Mouse (Mus musculus) MEL (cell line): ENCODE measurements at regions not wholly inside any gene's neighbourhood (a gene's known extent, or its start where the extent isn't known, plus 50 kb on each side); places are given as distances from the start of the nearest gene placed in this dataset.

Experiments
- DNase-seq: peaks from one replicate; pipeline ENCODE4 v3.0.0; 2011; ENCODE audit warnings: low read depth, low spot score
- H3K27ac ChIP-seq: 2 replicates; pipeline ENCODE4 v1.5.1; 2012; ENCODE audit warnings: low read depth, mild to moderate bottlenecking, control low read depth, low read length, moderate library complexity; ENCODE audit not compliant: control insufficient read depth
- H3K27me3 ChIP-seq, 2 experiments: fragments of 150-350 bp in 1 of 2; sonication (generic) in 1 of 2; 2 replicates each; pipeline ENCODE4 v1.6.1; 2012; ENCODE audit warnings: low read length in 2 of 2, mild to moderate bottlenecking in 2 of 2, improper control_type of control experiment in 1 of 2, moderate library complexity in 1 of 2; ENCODE audit not compliant: insufficient read depth in 2 of 2, control insufficient read depth in 1 of 2
- H3K36me3 ChIP-seq, 2 experiments: 2 replicates each; pipeline ENCODE4 v1.6.1; 2012 to 2014; ENCODE audit warnings: low read length in 2 of 2, improper control_type of control experiment in 1 of 2, inconsistent platforms in 1 of 2, mild to moderate bottlenecking in 1 of 2; ENCODE audit not compliant: insufficient read depth in 2 of 2, control insufficient read depth in 1 of 2
- H3K4me1 ChIP-seq, 2 experiments: fragments of 150-350 bp in 1 of 2; sonication (generic) in 1 of 2; 2 replicates each; pipeline ENCODE4 v1.6.1; 2012; ENCODE audit warnings: low read length in 2 of 2, improper control_type of control experiment in 1 of 2, mild to moderate bottlenecking in 1 of 2; ENCODE audit not compliant: insufficient read depth in 2 of 2, control insufficient read depth in 1 of 2
- H3K4me3 ChIP-seq, 2 experiments: fragments of 150-350 bp in 1 of 2; sonication (generic) in 1 of 2; 2 replicates each; pipeline ENCODE4 v1.5.1; 2012; ENCODE audit warnings: low read depth in 2 of 2, low read length in 2 of 2, mild to moderate bottlenecking in 2 of 2, moderate library complexity in 2 of 2, control low read depth in 1 of 2, improper control_type of control experiment in 1 of 2; ENCODE audit not compliant: control insufficient read depth in 1 of 2, insufficient read depth in 1 of 2
- H3K79me2 ChIP-seq: 2 replicates; pipeline ENCODE4 v1.6.1; 2012; ENCODE audit warnings: mild to moderate bottlenecking, low read length, moderate library complexity; ENCODE audit not compliant: control insufficient read depth, poor library complexity, insufficient read depth
- H3K9ac ChIP-seq: 2 replicates; pipeline ENCODE4 v1.6.1; 2012; ENCODE audit warnings: low read depth, mild to moderate bottlenecking, control low read depth, low read length, moderate library complexity; ENCODE audit not compliant: control insufficient read depth, poor library complexity, severe bottlenecking
- H3K9me3 ChIP-seq: fragments of 150-350 bp; sonication (generic); replicated peaks from 2 replicates; pipeline ENCODE4 v1.6.1; 2012; ENCODE audit warnings: mild to moderate bottlenecking, low read length, improper control_type of control experiment, moderate library complexity; ENCODE audit not compliant: insufficient read depth
- CHD2 ChIP-seq: IDR thresholded peaks from 2 replicates; pipeline ENCODE4 v1.6.1; 2011; ENCODE audit warnings: low read length, improper control_type of control experiment
- CTCF ChIP-seq, 3 experiments: IDR thresholded peaks in 2 of 3; conservative IDR thresholded peaks in 1 of 3; 2 replicates each; pipeline ENCODE4 v1.5.1; 2011 to 2012; ENCODE audit warnings: low read length in 3 of 3, low read depth in 2 of 3, mild to moderate bottlenecking in 2 of 3, improper control_type of control experiment in 1 of 3, inconsistent platforms in 1 of 3, mixed read lengths in 1 of 3, moderate library complexity in 1 of 3; ENCODE audit not compliant: control insufficient read depth in 1 of 3, insufficient read depth in 1 of 3, poor library complexity in 1 of 3, severe bottlenecking in 1 of 3
- E2F4 ChIP-seq: IDR thresholded peaks from 2 replicates; pipeline ENCODE4 v1.6.1; 2011; ENCODE audit warnings: low read depth, low read length, improper control_type of control experiment, borderline replicate concordance
- ETS1 ChIP-seq: IDR thresholded peaks from 2 replicates; pipeline ENCODE4 v1.6.1; 2012; ENCODE audit warnings: low read depth, mild to moderate bottlenecking, inconsistent platforms, low read length, improper control_type of control experiment, moderate library complexity
- GABPA ChIP-seq: IDR thresholded peaks from 2 replicates; pipeline ENCODE4 v1.6.1; 2012; ENCODE audit warnings: low read depth, mild to moderate bottlenecking, inconsistent platforms, low read length, improper control_type of control experiment, moderate library complexity
- HCFC1 ChIP-seq: IDR thresholded peaks from 2 replicates; pipeline ENCODE4 v1.6.1; 2012; ENCODE audit warnings: low read depth, mild to moderate bottlenecking, inconsistent platforms, low read length, improper control_type of control experiment, moderate library complexity
- MAX ChIP-seq: IDR thresholded peaks from 2 replicates; pipeline ENCODE4 v1.6.1; 2011; ENCODE audit warnings: low read length, improper control_type of control experiment
- MAZ ChIP-seq: IDR thresholded peaks from 2 replicates; pipeline ENCODE4 v1.6.1; 2012; ENCODE audit warnings: low read depth, mild to moderate bottlenecking, inconsistent platforms, low read length, improper control_type of control experiment
- MEF2A ChIP-seq: IDR thresholded peaks from 2 replicates; pipeline ENCODE4 v1.6.1; 2014; ENCODE audit warnings: low read depth, mild to moderate bottlenecking, inconsistent platforms, low read length, improper control_type of control experiment; ENCODE audit not compliant: poor library complexity, insufficient replicate concordance, severe bottlenecking; ENCODE audit errors: extremely low read depth
- POLR2A ChIP-seq, 2 experiments: IDR thresholded peaks; 2 replicates each; pipeline ENCODE4 v1.6.1; 2011 to 2012; ENCODE audit warnings: low read length in 2 of 2, mild to moderate bottlenecking in 2 of 2, control low read depth in 1 of 2, improper control_type of control experiment in 1 of 2, low read depth in 1 of 2, moderate library complexity in 1 of 2; ENCODE audit not compliant: control insufficient read depth in 1 of 2, insufficient read depth in 1 of 2, poor library complexity in 1 of 2
- POLR2AphosphoS2 ChIP-seq: IDR thresholded peaks from 2 replicates; pipeline ENCODE4 v1.6.1; 2011; ENCODE audit warnings: low read length, improper control_type of control experiment
- RCOR1 ChIP-seq: IDR thresholded peaks from 2 replicates; pipeline ENCODE4 v1.6.1; 2012; ENCODE audit warnings: low read depth, mild to moderate bottlenecking, inconsistent platforms, low read length, improper control_type of control experiment
- SIN3A ChIP-seq: IDR thresholded peaks from 2 replicates; pipeline ENCODE4 v1.6.1; 2012; ENCODE audit warnings: low read length, improper control_type of control experiment, inconsistent platforms
- SMC3 ChIP-seq: IDR thresholded peaks from 2 replicates; pipeline ENCODE4 v1.6.1; 2011; ENCODE audit warnings: low read depth, low read length, improper control_type of control experiment
- TBP ChIP-seq: IDR thresholded peaks from 2 replicates; pipeline ENCODE4 v1.8.0; 2011; ENCODE audit warnings: low read depth, low read length, improper control_type of control experiment
- TCF12 ChIP-seq: IDR thresholded peaks from 2 replicates; pipeline ENCODE4 v1.6.1; 2014; ENCODE audit warnings: low read depth, mild to moderate bottlenecking, inconsistent platforms, low read length, improper control_type of control experiment, moderate library complexity
- UBTF ChIP-seq: IDR thresholded peaks from 2 replicates; pipeline ENCODE4 v1.6.1; 2012; ENCODE audit warnings: low read depth, mild to moderate bottlenecking, inconsistent platforms, low read length, improper control_type of control experiment, moderate library complexity, borderline replicate concordance; ENCODE audit not compliant: insufficient read depth
- USF2 ChIP-seq, 2 experiments: IDR thresholded peaks; 2 replicates each; pipeline ENCODE4 v1.6.1; 2011 to 2012; ENCODE audit warnings: improper control_type of control experiment in 2 of 2, low read length in 2 of 2, borderline replicate concordance in 1 of 2, inconsistent platforms in 1 of 2, low read depth in 1 of 2, mild to moderate bottlenecking in 1 of 2; ENCODE audit not compliant: insufficient read depth in 1 of 2
- ZC3H11A ChIP-seq: IDR thresholded peaks from 2 replicates; pipeline ENCODE4 v1.6.1; 2012; ENCODE audit warnings: low read depth, mild to moderate bottlenecking, inconsistent platforms, low read length, improper control_type of control experiment
- ZNF384 ChIP-seq: IDR thresholded peaks from 2 replicates; pipeline ENCODE4 v1.6.1; 2012; ENCODE audit warnings: low read depth, mild to moderate bottlenecking, inconsistent platforms, low read length, improper control_type of control experiment

GRCm38 (mm10) chr12:10878791-10879190, 272.1 kb downstream of the Kcns3 start:
- Histone ChIP-seq H3K79me2 (no peaks in the 10 kb centered on the region), H3K9ac (no peak overlapping the region), H3K4me1 (no peaks in the 10 kb centered on the region), H3K27me3 (no peaks in the 10 kb centered on the region), H3K9me3 (no peaks in the 10 kb centered on the region), H3K36me3 (no peaks in the 10 kb centered on the region), H3K27ac (no peak overlapping the region), H3K4me3 (no peak overlapping the region)
- TF ChIP-seq ZNF384 (no peak), CHD2 (no peak), TCF12 (no peak), CTCF (IDR thresholded peaks at IDR 0.05 in 2 of 3, conservative IDR thresholded peaks at IDR 0.05 in 1 of 3; ENCODE audit: control insufficient read depth in 1 of 3, insufficient read depth in 1 of 3, low read depth in 2 of 3, low read length in 3 of 3, poor library complexity in 1 of 3, severe bottlenecking in 1 of 3) (no peak), TBP (no peak), MAX (no peak), USF2 (IDR thresholded peaks at IDR 0.05; ENCODE audit: borderline replicate concordance in 1 of 2, insufficient read depth in 1 of 2, low read depth in 1 of 2, low read length in 2 of 2) (no peak), POLR2A (IDR thresholded peaks at IDR 0.05; ENCODE audit: control insufficient read depth in 1 of 2, insufficient read depth in 1 of 2, low read depth in 1 of 2, low read length in 2 of 2, poor library complexity in 1 of 2) (no peak), SMC3 (no peak), ETS1 (no peak), MAZ (no peak), MEF2A (no peak), ZC3H11A (no peak), HCFC1 (no peak), E2F4 (no peak), POLR2AphosphoS2 (no peak)
- no peak for DNase-seq

DNA sequence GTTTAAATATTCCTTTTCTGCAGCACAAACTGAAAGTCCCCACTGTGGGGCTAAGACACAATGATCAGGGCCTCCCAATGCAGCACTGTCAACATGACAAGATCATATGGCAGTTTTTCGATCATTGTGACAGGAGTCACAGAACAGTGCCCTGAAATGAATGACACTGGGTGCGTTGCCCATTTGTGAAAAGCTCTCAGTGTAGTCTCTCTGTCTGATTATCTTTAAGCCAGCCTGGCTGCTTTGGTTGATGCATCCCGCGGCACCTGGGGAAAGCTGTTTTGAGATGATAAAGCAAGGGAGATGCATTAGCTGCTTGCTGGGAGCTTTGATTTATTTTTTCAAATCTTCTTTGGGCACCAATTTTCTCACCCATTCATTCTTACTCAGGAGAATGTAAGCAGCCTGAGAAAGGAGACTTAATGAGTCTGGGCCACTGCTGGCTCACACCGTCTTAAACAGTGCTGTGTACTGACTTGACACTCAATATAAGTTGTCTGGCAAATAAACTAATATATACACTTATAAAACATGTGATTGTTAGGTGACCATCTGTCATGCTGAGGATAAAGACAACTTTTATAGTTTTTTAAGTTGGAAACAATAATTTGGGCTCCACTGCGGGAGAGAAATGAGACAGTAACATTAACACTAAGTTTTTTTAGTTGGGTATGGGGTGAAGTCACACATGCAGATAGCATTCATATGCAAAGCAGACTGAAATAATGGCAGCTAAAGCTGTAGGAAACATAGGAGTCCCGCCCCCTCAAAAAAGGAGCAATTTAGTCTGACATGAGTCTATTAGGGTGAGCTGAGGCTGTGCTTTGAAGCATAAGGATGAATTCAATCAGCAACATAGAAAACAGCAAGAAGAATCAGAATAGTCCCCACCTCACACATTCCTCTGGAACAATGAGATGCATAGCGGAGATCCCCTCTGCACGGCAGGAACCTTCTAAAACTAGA, 276.0 kb downstream of the Kcns3 start:
- no peak for DNase-seq
- TF ChIP-seq SIN3A (no peak), UBTF (no peak), CTCF (IDR thresholded peaks at IDR 0.05 in 2 of 3, conservative IDR thresholded peaks at IDR 0.05 in 1 of 3; ENCODE audit: control insufficient read depth in 1 of 3, insufficient read depth in 1 of 3, low read depth in 2 of 3, low read length in 3 of 3, poor library complexity in 1 of 3, severe bottlenecking in 1 of 3) (no peak), CHD2 (no peak), POLR2AphosphoS2 (no peak), POLR2A (IDR thresholded peaks at IDR 0.05; ENCODE audit: control insufficient read depth in 1 of 2, insufficient read depth in 1 of 2, low read depth in 1 of 2, low read length in 2 of 2, poor library complexity in 1 of 2) (no peak), RCOR1 (no peak), GABPA (no peak)
- Histone ChIP-seq H3K9me3 (no peaks in the 10 kb centered on the region), H3K4me3 (no peak overlapping the region), H3K79me2 (no peaks in the 10 kb centered on the region), H3K36me3 (no peaks in the 10 kb centered on the region), H3K27me3 (no peaks in the 10 kb centered on the region), H3K4me1 (no peaks in the 10 kb centered on the region), H3K9ac (no peak overlapping the region), H3K27ac (no peak overlapping the region)
